Mouse (Mus musculus): ENCODE measurements around the gene Nop9. TPM values are rescaled to one million over a fixed set of nuclear protein-coding genes. Genes with fewer than 3 reads are reported as not detected.
"Not testable (repeated sequence)": the region's sequence is repeated elsewhere in the genome, so short reads cannot be mapped to it uniquely, and the experiment has no call there.

Nop9 gene
- polyA plus RNA-seq, 1 experiment from 2014 or later: 47.9 TPM

DNA sequence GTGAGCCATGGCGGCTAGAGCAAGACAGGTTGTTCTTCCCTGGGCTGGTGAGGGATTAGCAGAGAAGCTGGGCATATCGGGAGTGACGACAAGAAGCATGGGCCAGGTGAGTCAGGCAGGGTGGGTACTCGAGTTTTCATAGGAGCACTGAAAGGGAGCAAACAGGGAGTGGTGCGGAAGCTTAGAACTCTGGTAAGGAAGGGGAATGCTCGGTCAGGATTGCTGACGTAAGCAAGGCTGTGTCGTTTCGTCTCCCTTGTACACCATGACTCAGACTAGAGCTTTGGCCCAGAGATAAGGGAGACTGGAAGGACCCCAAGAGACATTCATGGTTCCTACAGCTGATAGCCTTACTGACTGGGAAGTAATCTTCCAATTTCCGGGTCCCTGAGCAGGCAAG, 11.6 kb upstream of the Nop9 start:
- no peak overlapping the region for H3K27ac ChIP-seq
- no peak overlapping the region for H3K4me2 ChIP-seq
- H3K36me3 ChIP-seq (replicated peaks): peaks cover 11% of the 10 kb centered on the region
- no peaks in the 10 kb centered on the region for H3K4me1 ChIP-seq
- H3K9ac ChIP-seq: no peak overlapping the region
- no peak overlapping the region for H3K4me3 ChIP-seq (replicated peaks)
- ATAC-seq (ENCODE audit: low FRiP score): no peak
- WGBS: 77% methylated on average over 10 of the region's 10 CpGs
- H3K9me3 ChIP-seq: no peaks in the 10 kb centered on the region
- no peaks in the 10 kb centered on the region for H3K27me3 ChIP-seq

DNA sequence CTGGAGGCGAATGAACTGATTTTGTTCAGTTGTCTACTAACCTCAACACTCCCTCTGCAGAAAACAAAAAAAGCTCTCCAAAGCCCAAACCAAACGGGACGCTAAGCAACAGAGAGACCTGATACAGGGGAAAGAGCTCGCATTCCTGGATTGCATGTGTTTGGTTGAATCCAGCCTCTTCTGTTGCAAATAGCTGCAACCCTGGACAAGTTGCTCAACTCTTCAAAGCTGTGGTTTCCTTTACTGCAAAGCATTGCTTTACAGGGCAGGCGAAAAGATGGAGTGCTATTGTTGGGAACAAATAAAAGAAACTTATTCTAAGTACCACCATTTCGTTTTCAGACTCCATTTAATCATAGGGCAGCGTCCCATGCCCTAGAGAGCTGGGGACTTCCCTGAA, 10.6 kb upstream of the Nop9 start:
- no peak for ATAC-seq (ENCODE audit: low FRiP score)
- Histone ChIP-seq H3K4me2 (no peak overlapping the region), H3K4me1 (no peaks in the 10 kb centered on the region), H3K4me3 (replicated peaks) (no peak overlapping the region), H3K36me3 (replicated peaks) (peaks cover 17% of the 10 kb centered on the region), H3K9me3 (no peaks in the 10 kb centered on the region), H3K27ac (no peak overlapping the region), H3K9ac (no peak overlapping the region), H3K27me3 (no peaks in the 10 kb centered on the region)
- WGBS: 62% methylated on average over 7 of the region's 7 CpGs

DNA sequence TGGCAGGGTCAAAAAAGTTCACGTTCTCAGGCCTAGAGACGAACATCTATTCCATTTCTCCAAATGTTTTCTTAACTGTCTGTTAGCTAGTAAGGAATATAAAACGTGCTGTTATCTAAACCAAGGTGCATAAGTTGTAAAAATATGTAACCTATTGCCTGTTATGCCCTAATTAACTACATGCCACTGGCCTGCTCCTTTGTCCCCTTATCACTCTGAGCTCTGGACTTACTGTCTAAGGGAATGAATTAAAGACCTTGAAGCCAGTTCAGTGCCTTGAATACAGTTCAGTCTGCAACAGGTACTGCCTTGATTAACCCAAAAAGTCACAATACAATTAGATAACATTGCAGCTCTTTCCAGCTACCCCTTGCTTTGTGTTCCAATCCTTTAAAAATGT, 10.2 kb upstream of the Nop9 start:
- Histone ChIP-seq H3K36me3 (replicated peaks) (peaks cover 22% of the 10 kb centered on the region), H3K4me1 (no peaks in the 10 kb centered on the region), H3K9me3 (no peaks in the 10 kb centered on the region), H3K27ac (no peak overlapping the region), H3K4me2 (no peak overlapping the region), H3K27me3 (no peaks in the 10 kb centered on the region), H3K9ac (no peak overlapping the region), H3K4me3 (replicated peaks) (no peak overlapping the region)
- ATAC-seq (ENCODE audit: low FRiP score): no peak
- whole genome bisulfite sequencing: 75% methylated on average over 3 of the region's 3 CpGs

DNA sequence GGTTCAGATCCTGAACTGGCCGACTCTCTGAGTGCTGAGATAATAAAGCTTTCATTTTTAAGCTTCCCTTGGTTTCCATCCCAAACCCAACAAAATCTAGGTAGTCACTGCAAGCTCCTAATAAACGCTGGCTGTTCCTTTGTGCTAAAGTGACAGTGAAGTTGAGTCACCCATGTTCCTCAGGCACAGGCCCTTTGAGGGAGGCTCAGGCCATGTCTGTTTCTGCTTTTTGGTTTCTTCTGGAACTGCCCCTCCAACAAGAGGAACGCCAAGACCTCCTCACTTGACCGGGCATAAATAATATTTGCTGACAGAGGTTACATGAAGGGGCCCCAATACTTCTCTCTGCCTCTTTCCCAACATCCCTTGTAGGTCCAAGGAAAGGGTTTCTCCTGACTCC, 9.7 kb upstream of the Nop9 start:
- Histone ChIP-seq H3K4me2 (no peak overlapping the region), H3K9me3 (no peaks in the 10 kb centered on the region), H3K4me1 (no peaks in the 10 kb centered on the region), H3K27me3 (no peaks in the 10 kb centered on the region), H3K4me3 (replicated peaks) (no peak overlapping the region), H3K27ac (no peak overlapping the region), H3K36me3 (replicated peaks) (peaks cover 26% of the 10 kb centered on the region), H3K9ac (no peak overlapping the region)
- 84% methylated on average over 4 of the region's 4 CpGs for WGBS
- ATAC-seq (ENCODE audit: low FRiP score): no peak

DNA sequence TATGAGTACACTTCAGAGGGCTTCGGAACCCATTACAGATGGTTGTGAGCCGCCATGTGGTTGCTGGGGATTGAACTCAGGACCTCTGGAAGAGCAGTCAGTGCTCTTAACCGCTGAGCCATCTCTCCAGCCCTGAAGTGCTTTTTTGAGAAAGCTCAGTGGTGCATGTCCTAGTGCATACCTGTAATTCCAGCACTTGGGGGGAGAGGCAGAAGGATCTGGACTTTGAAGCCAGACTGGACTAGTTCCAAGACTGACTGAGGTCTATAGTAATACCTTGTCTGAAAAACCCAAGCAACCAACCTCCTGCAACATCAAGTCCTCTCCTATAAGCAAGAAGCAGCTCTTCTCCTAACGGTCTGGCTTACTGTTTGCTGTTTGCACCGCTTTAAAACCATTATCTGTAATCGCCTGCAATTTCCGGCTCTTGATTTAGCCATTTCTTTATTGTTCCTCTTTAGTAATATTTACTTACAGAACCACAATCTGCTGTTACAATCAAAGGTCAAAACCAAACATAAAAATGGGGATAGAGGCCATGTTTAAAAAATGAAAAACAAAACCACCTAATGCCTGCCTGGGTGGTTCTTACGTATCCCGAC, 8.3 kb upstream of the Nop9 start:
- no peaks in the 10 kb centered on the region for H3K4me1 ChIP-seq
- H3K27ac ChIP-seq: no peak overlapping the region
- peaks cover 32% of the 10 kb centered on the region for H3K36me3 ChIP-seq (replicated peaks)
- H3K4me3 ChIP-seq (replicated peaks): no peak overlapping the region
- no peak for ATAC-seq (ENCODE audit: low FRiP score)
- no peaks in the 10 kb centered on the region for H3K9me3 ChIP-seq
- H3K9ac ChIP-seq: no peak overlapping the region
- H3K4me2 ChIP-seq: no peak overlapping the region
- no peaks in the 10 kb centered on the region for H3K27me3 ChIP-seq
- WGBS: 90% methylated on average over 9 of the region's 9 CpGs

DNA sequence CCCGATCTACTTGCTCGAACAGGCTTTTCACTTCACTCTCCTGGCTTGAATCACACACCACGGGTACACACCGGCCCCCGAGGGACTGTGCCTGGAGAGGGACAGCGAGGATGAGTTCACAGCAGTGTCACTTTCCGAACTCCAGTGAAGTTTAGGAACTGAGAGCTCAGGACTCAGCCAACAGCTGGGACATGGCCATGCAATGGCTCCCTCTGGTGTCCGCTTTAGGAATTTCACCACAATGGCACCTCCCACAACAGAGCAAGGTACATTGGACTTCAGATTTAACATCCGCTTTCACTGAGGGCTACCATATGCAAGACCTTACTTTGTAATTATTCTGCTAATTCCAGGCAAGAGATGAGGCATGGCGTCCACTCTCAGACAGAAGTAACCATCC, 1.8 kb upstream of the Nop9 start:
- H3K27me3 ChIP-seq: no peaks in the 10 kb centered on the region
- H3K9ac ChIP-seq: no peak overlapping the region
- H3K9me3 ChIP-seq: no peaks in the 10 kb centered on the region
- H3K36me3 ChIP-seq (replicated peaks): peaks cover 24% of the 10 kb centered on the region
- H3K4me2 ChIP-seq: peak overlapping the region; percentile 30
- peaks cover 33% of the 10 kb centered on the region for H3K4me1 ChIP-seq
- no peak overlapping the region for H3K27ac ChIP-seq
- 19% methylated on average over 10 of the region's 10 CpGs for WGBS
- peak; percentile 70 for ATAC-seq (ENCODE audit: low FRiP score)
- no peak overlapping the region for H3K4me3 ChIP-seq (replicated peaks)

DNA sequence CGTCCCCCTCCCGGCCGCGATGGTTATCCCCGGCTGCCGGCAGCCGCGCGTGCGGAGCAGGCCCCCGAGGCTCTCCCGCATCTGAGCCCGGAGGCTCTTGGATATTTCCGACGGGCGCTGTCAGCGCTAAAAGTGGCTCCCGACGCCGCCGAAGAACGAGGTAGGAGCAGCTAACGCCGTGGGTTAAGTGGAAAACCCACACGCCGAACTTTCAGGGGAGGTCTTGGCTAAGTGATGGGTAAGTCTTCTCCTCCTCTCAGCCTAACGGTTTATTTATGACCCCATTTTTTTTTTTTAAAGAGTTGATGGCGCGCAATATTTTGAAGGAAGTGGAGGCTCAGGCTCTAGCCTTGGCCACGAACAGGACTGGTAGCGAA, 356 bp downstream of the Nop9 start:
- H3K27me3 ChIP-seq: no peaks in the 10 kb centered on the region
- H3K4me1 ChIP-seq: peaks cover 33% of the 10 kb centered on the region
- H3K9me3 ChIP-seq: no peaks in the 10 kb centered on the region
- under 1% methylated on average over 31 of the region's 31 CpGs for WGBS
- peak overlapping the region; percentile 93 for H3K4me3 ChIP-seq (replicated peaks)
- ATAC-seq (ENCODE audit: low FRiP score): no peak; the same call in 1 of the 2 replicates
- peak overlapping the region; percentile 97 for H3K4me2 ChIP-seq
- 0 out of 2 replicates have a peak overlapping the region, but pooled peaks have one; percentile 36 for H3K27ac ChIP-seq
- H3K9ac ChIP-seq: peak overlapping the region; percentile 90
- peaks cover 26% of the 10 kb centered on the region for H3K36me3 ChIP-seq (replicated peaks)

DNA sequence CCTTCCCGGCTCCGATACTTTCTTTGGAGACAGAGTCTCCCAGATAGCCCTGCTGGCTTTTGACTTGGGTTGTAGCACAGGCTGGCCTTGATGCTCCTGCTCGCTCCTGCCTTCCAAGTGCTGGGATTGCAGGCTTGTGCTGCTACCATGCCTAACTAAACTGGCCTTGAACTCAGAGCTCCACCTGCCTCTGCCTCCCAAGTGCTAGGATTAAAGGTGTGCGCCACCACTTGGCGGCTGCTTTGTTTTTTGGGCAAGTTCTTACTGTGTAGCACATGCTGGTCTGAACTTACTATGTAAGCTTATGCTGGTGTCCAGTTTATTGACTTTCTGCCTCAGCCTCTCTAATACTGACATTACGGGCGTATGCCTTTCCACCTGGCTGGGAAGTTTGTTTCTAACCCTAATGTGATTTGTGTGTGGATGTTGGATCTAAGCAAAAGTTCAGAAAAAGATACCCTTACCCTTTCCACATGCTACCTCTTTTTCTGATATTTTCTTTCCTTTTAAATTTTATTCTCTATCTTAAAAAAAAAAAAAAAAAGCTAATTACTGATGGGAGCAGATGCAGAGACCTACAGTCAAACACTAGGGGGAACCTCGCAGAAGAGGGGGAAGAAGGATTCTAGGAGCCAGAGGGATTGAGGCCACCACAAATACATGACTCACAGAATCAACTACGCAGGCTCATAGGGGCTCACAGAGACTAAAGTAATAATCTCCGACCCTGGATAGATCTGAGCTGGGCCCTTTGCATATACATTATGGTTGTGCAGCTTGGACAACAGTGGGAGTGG, 1.8 kb downstream of the Nop9 start:
- 93% methylated on average over 10 of the region's 10 CpGs for WGBS
- H3K9ac ChIP-seq: no peak overlapping the region
- no peaks in the 10 kb centered on the region for H3K27me3 ChIP-seq
- peaks cover 35% of the 10 kb centered on the region for H3K36me3 ChIP-seq (replicated peaks)
- H3K4me2 ChIP-seq: peak overlapping the region; percentile 97
- peaks cover 33% of the 10 kb centered on the region for H3K4me1 ChIP-seq
- H3K27ac ChIP-seq: no peak overlapping the region
- no peaks in the 10 kb centered on the region for H3K9me3 ChIP-seq
- no peak overlapping the region; the same call in 1 of the 2 replicates for H3K4me3 ChIP-seq (replicated peaks)
- ATAC-seq (ENCODE audit: low FRiP score): no peak

DNA sequence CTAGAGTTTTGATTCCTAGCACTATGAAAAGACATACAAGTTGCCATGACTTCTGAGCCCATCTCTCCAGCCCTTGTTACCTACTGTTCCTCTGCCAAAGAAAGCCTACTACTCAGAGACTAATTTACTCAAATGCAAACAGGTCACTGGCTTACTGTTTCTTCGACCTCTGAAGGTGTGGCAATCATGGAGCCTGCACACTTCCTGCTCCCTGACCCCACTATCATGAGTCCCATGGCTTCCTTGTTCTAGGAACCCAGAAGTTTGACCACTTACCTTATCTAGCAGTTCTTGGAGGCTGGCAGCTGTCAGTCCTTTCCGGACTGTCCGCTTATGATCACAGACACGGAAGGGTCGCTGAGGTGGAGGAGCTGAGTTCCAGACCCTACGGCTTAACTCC, 12.1 kb downstream of the Nop9 start:
- Histone ChIP-seq H3K9me3 (no peaks in the 10 kb centered on the region), H3K4me3 (replicated peaks) (no peak overlapping the region), H3K9ac (no peak overlapping the region), H3K36me3 (replicated peaks) (peaks cover 39% of the 10 kb centered on the region), H3K27me3 (peaks cover 24% of the 10 kb centered on the region), H3K4me2 (no peak overlapping the region), H3K27ac (no peak overlapping the region), H3K4me1 (peaks cover 11% of the 10 kb centered on the region)
- 87% methylated on average over 6 of the region's 6 CpGs for WGBS
- ATAC-seq (ENCODE audit: low FRiP score): no peak

DNA sequence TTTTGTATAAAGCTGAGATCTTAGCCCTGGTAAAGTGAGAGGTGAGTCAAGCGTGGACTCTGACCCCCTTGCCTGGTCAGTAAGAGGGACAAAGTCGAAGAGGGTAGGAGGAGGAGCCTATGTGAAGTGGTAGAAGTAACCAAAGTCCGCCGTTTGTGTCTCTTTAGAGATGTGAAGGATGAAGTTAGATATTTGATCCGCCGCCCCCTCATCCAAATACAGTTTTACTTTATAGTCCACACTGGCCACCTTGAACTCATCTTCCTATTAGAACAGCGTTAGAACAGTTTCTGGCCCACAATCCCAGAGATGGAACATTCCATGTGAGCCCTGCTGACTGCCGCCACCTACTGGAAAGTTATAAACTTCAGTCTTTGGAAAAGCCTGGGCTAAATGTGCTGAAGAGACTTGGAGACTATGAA, 12.9 kb downstream of the Nop9 start, which contains the start of gene Cideb:
Gene Cideb, minus strand, starts transcription at position 96 of the 422 bp plus-strand sequence.
- no peak for ATAC-seq (ENCODE audit: low FRiP score)
- H3K27ac ChIP-seq: no peak within 1 kb of the TSS
- no peak within 1 kb of the TSS for H3K4me2 ChIP-seq
- H3K27me3 ChIP-seq: peaks cover 32% of the 10 kb centered on the region
- H3K4me1 ChIP-seq: peaks cover 13% of the 10 kb centered on the region
- H3K36me3 ChIP-seq (replicated peaks): peaks cover 31% of the 10 kb centered on the region
- H3K9me3 ChIP-seq: no peaks in the 10 kb centered on the region
- no peak within 1 kb of the TSS for H3K9ac ChIP-seq
- WGBS: 17% methylated on average over 8 of the region's 8 CpGs
- no peak within 1 kb of the TSS for H3K4me3 ChIP-seq (replicated peaks)

DNA sequence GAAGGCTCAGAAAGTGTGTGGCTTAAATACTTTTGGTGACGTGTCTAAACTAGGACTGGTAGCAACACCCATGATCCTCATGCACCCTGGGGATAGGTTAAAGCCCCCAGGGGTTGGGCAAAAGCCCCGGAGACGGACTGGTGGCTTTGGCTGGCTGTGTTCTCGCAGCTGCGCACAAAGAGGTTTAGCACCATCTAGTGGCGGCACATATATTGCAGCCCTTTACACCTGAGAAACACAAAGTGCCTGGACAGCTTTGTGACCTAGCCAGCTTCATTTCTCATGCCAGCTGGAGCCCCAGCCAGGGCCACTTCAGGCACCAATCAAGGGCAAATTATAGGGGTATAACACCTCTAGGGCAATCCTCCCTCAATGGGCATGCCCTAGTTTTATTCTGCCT, 14.7 kb downstream of the Nop9 start:
- Histone ChIP-seq H3K36me3 (replicated peaks) (peaks cover 13% of the 10 kb centered on the region), H3K4me2 (peak overlapping the region; percentile 37), H3K4me1 (peaks cover 13% of the 10 kb centered on the region), H3K27me3 (peaks cover 49% of the 10 kb centered on the region)
- ATAC-seq (ENCODE audit: low FRiP score); H3K4me3 ChIP-seq (replicated peaks); H3K27ac ChIP-seq; H3K9ac ChIP-seq; H3K9me3 ChIP-seq: not testable (repeated sequence)
- WGBS: under 1% methylated on average over 6 of the region's 6 CpGs

DNA sequence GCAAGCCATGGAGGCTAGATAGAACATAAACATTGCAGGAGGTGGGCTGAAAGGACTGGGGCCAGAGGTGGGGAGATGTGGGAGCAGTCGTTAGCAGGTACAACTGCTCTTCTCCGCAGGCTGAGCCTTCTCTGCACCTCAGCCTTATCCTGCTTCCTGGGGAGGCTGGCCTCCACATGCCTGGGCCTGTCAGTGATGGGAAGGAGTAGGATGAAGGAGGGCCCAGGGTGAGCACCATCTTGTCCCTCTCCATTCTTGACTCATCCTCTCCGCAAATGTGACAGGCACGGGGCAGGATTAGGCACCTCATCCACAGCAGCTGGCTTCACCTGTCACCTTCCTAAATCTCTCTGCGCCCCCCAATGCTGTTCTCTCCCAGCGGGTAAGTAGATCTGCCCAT, 15.7 kb downstream of the Nop9 start, which contains the start of gene Ltb4r2:
Gene Ltb4r2, plus strand, starts transcription at position 266 of the 400 bp plus-strand sequence.
- Histone ChIP-seq H3K4me1 (peaks cover 13% of the 10 kb centered on the region), H3K27me3 (peaks cover 59% of the 10 kb centered on the region), H3K4me3 (replicated peaks) (peak within 1 kb of the TSS; percentile 51), H3K36me3 (replicated peaks) (peaks cover 3% of the 10 kb centered on the region), H3K9me3 (no peaks in the 10 kb centered on the region), H3K27ac (no peak within 1 kb of the TSS), H3K4me2 (peak within 1 kb of the TSS; percentile 94), H3K9ac (peak within 1 kb of the TSS; percentile 59)
- no peak for ATAC-seq (ENCODE audit: low FRiP score)
- 66% methylated on average over 6 of the region's 6 CpGs for WGBS
